Mouse (Mus musculus) G1E (cell line): ENCODE data around the gene Wnt3a. TPM values are rescaled to one million over a fixed set of nuclear protein-coding genes. Genes with fewer than 3 reads are reported as not detected.

Experiments used
- ATAC-seq: 2 replicates; pipeline ENCODE4 v1.8.0; 2016; ENCODE audit warnings: mild to moderate bottlenecking; ENCODE audit not compliant: insufficient number of reproducible peaks, poor library complexity, low FRiP score, severe bottlenecking; ENCODE audit errors: extremely low read depth
- DNase-seq: peaks from one replicate; pipeline ENCODE4 v3.0.0; 2012; ENCODE audit warnings: low spot score
- H3K27me3 ChIP-seq: 2 replicates; pipeline ENCODE4 v1.6.1; 2012; ENCODE audit warnings: mild to moderate bottlenecking, low read length, inconsistent platforms; ENCODE audit not compliant: insufficient read depth
- H3K36me3 ChIP-seq: replicated peaks from 2 replicates; pipeline ENCODE3; 2012; ENCODE audit warnings: mild to moderate bottlenecking, inconsistent platforms
- H3K4me1 ChIP-seq: 2 replicates; pipeline ENCODE4 v1.6.1; 2012; ENCODE audit warnings: low read depth, low read length, inconsistent platforms, mixed read lengths; ENCODE audit not compliant: insufficient read depth
- H3K4me3 ChIP-seq: 2 replicates; pipeline ENCODE4 v1.5.1; 2012; ENCODE audit warnings: low read depth, mild to moderate bottlenecking, inconsistent platforms, low read length, moderate library complexity, mixed read lengths
- H3K9me3 ChIP-seq: replicated peaks from 2 replicates; pipeline ENCODE4 v1.6.1; 2012; ENCODE audit warnings: inconsistent platforms
- CTCF ChIP-seq: IDR thresholded peaks from 2 replicates; pipeline ENCODE4 v1.5.1; 2012; ENCODE audit warnings: low read depth, low read length, inconsistent platforms, mixed read lengths
- GATA1 ChIP-seq: IDR thresholded peaks from 2 replicates; pipeline ENCODE4 v1.6.1; 2012; ENCODE audit warnings: borderline replicate concordance, low read length, inconsistent platforms, mixed read lengths
- GATA2 ChIP-seq: IDR thresholded peaks from 2 replicates; pipeline ENCODE4 v1.6.1; 2012; ENCODE audit warnings: low read depth, low read length, inconsistent platforms, borderline replicate concordance
- POLR2AphosphoS5 ChIP-seq: IDR thresholded peaks from 2 replicates; pipeline ENCODE4 v1.6.1; 2012; ENCODE audit warnings: low read depth, low read length, inconsistent platforms; ENCODE audit not compliant: insufficient replicate concordance
- TAL1 ChIP-seq: conservative IDR thresholded peaks from 2 replicates; pipeline ENCODE4 v1.6.1; 2012; ENCODE audit warnings: low read depth, low read length, inconsistent platforms, mixed read lengths
- polyA plus RNA-seq: library from polyadenylated mRNA; stranded (reverse); fragments of >175 nt; gene quantifications from 2 replicates; pipeline ENCODE4 v1.2.3, GENCODE M21; 2012
- total RNA-seq, 2 experiments: library from RNA; stranded (forward) in 1 of 2; stranded (reverse) in 1 of 2; fragments of 200-1000 nt in 1 of 2; fragments of >200 nt in 1 of 2; fragmentation: Nextera tagmentation in 1 of 2; gene quantifications; 2 replicates each; pipeline ENCODE4 v1.2.3; 2014 to 2017

Wnt3a gene
- total and polyA plus RNA-seq, 3 experiments, result not detected

- H3K4me1 ChIP-seq, result no peaks in the 10 kb centered on the region
- DNase-seq, result no peak
- no peak for ATAC-seq
- H3K4me3 ChIP-seq, result no peak overlapping the region
- TF ChIP-seq TAL1, result no peak
- H3K27me3 ChIP-seq, result peaks cover 32% of the 10 kb centered on the region
- H3K9me3 ChIP-seq, result no peaks in the 10 kb centered on the region
- no peaks in the 10 kb centered on the region for H3K36me3 ChIP-seq
These were observed 26.0 kb upstream of the Wnt3a start for GRCm38 (mm10) chr11:59316517-59316916.

- Histone ChIP-seq H3K4me1 (no peaks in the 10 kb centered on the region), H3K4me3 (no peak overlapping the region), H3K27me3 (peaks cover 52% of the 10 kb centered on the region), H3K9me3 (no peaks in the 10 kb centered on the region), H3K36me3 (no peaks in the 10 kb centered on the region)
- TF ChIP-seq GATA2 (no peak), POLR2AphosphoS5 (no peak), CTCF (no peak), TAL1 (no peak), GATA1 (no peak)
- no peak for DNase-seq
- no peak for ATAC-seq
These were observed 23.4 kb upstream of the Wnt3a start for GRCm38 (mm10) chr11:59313944-59314343.

- H3K27me3 ChIP-seq, result peaks cover 58% of the 10 kb centered on the region
- H3K36me3 ChIP-seq, result no peaks in the 10 kb centered on the region
- DNase-seq, result no peak
- H3K4me3 ChIP-seq, result no peak overlapping the region
- H3K9me3 ChIP-seq, result no peaks in the 10 kb centered on the region
- ATAC-seq, result no peak
- H3K4me1 ChIP-seq, result no peaks in the 10 kb centered on the region
- TF ChIP-seq TAL1, result no peak
These were observed 22.7 kb upstream of the Wnt3a start for GRCm38 (mm10) chr11:59313029-59313811.

GRCm38 (mm10) chr11:59312501-59312900 lies 21.9 kb upstream of the Wnt3a start:
- no peak for DNase-seq
- peaks cover 59% of the 10 kb centered on the region for H3K27me3 ChIP-seq
- peaks cover 3% of the 10 kb centered on the region for H3K9me3 ChIP-seq
- H3K36me3 ChIP-seq, result no peaks in the 10 kb centered on the region
- ATAC-seq, result no peak
- H3K4me3 ChIP-seq, result no peak overlapping the region
- H3K4me1 ChIP-seq, result no peaks in the 10 kb centered on the region
- TF ChIP-seq CTCF (no peak), TAL1 (no peak), GATA1 (no peak), GATA2 (no peak), POLR2AphosphoS5 (no peak)

GRCm38 (mm10) chr11:59312060-59312459 lies 21.5 kb upstream of the Wnt3a start:
- no peak for ATAC-seq
- Histone ChIP-seq H3K4me3 (no peak overlapping the region), H3K36me3 (no peaks in the 10 kb centered on the region), H3K4me1 (no peaks in the 10 kb centered on the region), H3K9me3 (peaks cover 7% of the 10 kb centered on the region), H3K27me3 (peaks cover 63% of the 10 kb centered on the region)
- no peak for DNase-seq
- TF ChIP-seq TAL1, result no peak
- no peak for TF ChIP-seq POLR2AphosphoS5
- no peak for TF ChIP-seq CTCF
- TF ChIP-seq GATA1, result no peak
- no peak for TF ChIP-seq GATA2

- DNase-seq (no peak), ATAC-seq (no peak)
- H3K4me3 ChIP-seq, result no peak overlapping the region
- no peaks in the 10 kb centered on the region for H3K36me3 ChIP-seq
- H3K4me1 ChIP-seq, result no peaks in the 10 kb centered on the region
- H3K27me3 ChIP-seq, result peaks cover 79% of the 10 kb centered on the region
- H3K9me3 ChIP-seq, result peaks cover 10% of the 10 kb centered on the region
- TF ChIP-seq TAL1 (no peak), POLR2AphosphoS5 (no peak), CTCF (no peak), GATA1 (no peak), GATA2 (no peak)
These were observed 19.4 kb upstream of the Wnt3a start for GRCm38 (mm10) chr11:59309976-59310375.

- peaks cover 10% of the 10 kb centered on the region for H3K9me3 ChIP-seq
- DNase-seq, result no peak
- H3K4me1 ChIP-seq, result no peaks in the 10 kb centered on the region
- ATAC-seq, result no peak
- no peaks in the 10 kb centered on the region for H3K36me3 ChIP-seq
- H3K4me3 ChIP-seq, result no peak overlapping the region
- no peak for TF ChIP-seq TAL1
- TF ChIP-seq CTCF, result no peak
- TF ChIP-seq POLR2AphosphoS5, result no peak
- TF ChIP-seq GATA1, result no peak
- TF ChIP-seq GATA2, result no peak
- H3K27me3 ChIP-seq, result peaks cover 84% of the 10 kb centered on the region
These were observed 18.7 kb upstream of the Wnt3a start for GRCm38 (mm10) chr11:59309106-59309805.
